Mouse (Mus musculus) small intestine, adult 2 months (tissue): ENCODE data around the gene Cuta.
"Not testable (repeated sequence)": the region's sequence is repeated elsewhere in the genome, so short reads cannot be mapped to it uniquely, and the experiment has no call there.

ENCODE experiments used
- CTCF ChIP-seq: fragments of 200-500 bp; IDR thresholded peaks from 2 replicates; pipeline ENCODE4 v1.5.1; 2012; ENCODE audit warnings: low read depth, mild to moderate bottlenecking, control low read depth, inconsistent platforms, low read length, moderate library complexity, mixed read lengths; ENCODE audit not compliant: insufficient replicate concordance, insufficient read length; ENCODE audit errors: extremely low read depth
- POLR2A ChIP-seq: fragments of 200-500 bp; IDR thresholded peaks from 2 replicates; pipeline ENCODE4 v1.6.1; 2012; ENCODE audit warnings: low read depth, mild to moderate bottlenecking, control low read depth, inconsistent platforms, low read length, moderate library complexity

- TF ChIP-seq POLR2A, CTCF: not testable (repeated sequence)
Observed at GRCm38 (mm10) chr17:26919516-26919915, 19.9 kb downstream of the Cuta start.
